Mouse (Mus musculus) T-helper 17 cell (primary cell): ENCODE data around the gene Pygo1.

Source experiments
- in situ Hi-C, 2 experiments: fragments of 300-600 bp; cut with MboI, MseI; formaldehyde crosslinking; loops; 1 replicate in 1 of 2; 2 replicates in 1 of 2; pipeline ENCODE4 v1.15.1; 2025; ENCODE audit warnings: high pct_unique_total_duplicates in 2 of 2

Pygo1 gene

GRCm38 (mm10) chr9:72987703-72988102 lies 62.3 kb downstream of the Pygo1 start:
- in situ Hi-C loops = no loop called here

DNA sequence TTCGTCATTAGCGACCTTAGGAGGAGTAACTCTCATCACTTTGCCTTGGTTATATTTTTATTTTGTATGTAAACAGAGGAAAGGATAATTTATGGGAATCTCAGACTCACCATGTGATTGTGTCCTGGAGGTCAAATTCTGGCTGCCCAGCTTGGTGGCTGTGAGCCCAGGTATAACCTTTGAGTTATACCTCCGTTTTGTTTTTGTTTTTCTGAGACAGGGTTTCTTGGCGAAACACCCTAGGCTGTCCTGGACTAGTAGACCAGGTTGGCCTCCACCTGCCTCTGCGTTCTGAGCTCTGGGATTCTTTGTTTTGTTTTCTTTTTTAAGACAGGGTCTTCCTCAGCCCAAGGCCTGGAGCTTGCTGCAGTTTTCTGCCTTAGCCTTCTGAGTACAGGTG lies 63.3 kb downstream of the Pygo1 start:
- in situ Hi-C loops = no loop called here

DNA sequence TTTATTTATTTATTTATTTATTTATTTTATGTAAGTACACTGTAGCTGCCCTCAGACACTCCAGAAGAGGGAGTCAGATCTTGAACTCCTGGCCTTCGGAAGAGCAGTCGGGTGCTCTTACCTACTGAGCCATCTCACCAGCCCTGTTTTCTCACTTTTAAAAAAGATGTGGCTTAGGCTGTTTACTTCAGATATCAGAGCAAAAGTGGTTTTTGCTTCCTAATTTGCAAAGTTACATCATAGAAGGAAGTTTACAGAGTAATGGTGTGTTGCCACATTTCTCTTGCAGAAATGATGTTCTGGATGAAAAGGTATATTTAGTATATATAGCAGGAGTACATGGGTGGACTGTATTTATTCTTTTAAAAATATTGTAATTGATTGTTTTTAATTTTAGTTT lies 66.0 kb downstream of the Pygo1 start:
- in situ Hi-C loops = no loop called here

GRCm38 (mm10) chr9:72992576-72992975 lies 67.1 kb downstream of the Pygo1 start:
- in situ Hi-C loops = no loop called here

DNA sequence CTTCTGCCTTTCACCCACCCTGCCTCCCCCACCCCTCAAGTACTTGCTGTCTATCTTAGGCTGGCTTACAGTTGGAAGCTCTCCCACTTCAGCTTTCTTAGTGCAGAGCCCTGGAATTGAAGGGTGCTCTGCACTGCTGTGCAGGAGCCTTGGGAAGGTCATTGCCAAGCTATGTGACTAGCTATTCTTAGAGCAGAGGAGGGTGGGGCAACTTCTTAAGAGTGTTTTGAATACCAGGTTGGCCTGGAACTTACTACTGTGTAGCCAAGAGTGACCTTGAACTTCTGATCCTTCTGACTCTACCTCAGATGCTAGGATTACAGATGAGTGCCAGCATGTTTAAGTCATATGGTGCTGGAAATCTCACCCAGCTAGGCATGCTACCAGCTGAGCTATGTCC lies 70.7 kb downstream of the Pygo1 start:
- in situ Hi-C loops = no loop called here

- in situ Hi-C loops = no loop called here
Measured at GRCm38 (mm10) chr9:72996806-72997205, 71.4 kb downstream of the Pygo1 start.

GRCm38 (mm10) chr9:73000487-73000886 lies 75.0 kb downstream of the Pygo1 start:
- in situ Hi-C loops = no loop called here

- in situ Hi-C loops = no loop called here
Measured at GRCm38 (mm10) chr9:73001314-73002011, 76.0 kb downstream of the Pygo1 start.
